Mouse (Mus musculus) CH12.LX (cell line): ENCODE measurements at regions not wholly inside any gene's neighbourhood (a gene's known extent, or its start where the extent isn't known, plus 50 kb on each side); places are given as distances from the start of the nearest gene placed in this dataset.
A peak's percentile ranks its signal among the peaks of the same experiment; 100 is the strongest.

Source experiments
- DNase-seq: peaks from one replicate; pipeline ENCODE4 v3.0.0-alpha.2; 2013; ENCODE audit errors: extremely low read depth
- H3K27ac ChIP-seq: 2 replicates; pipeline ENCODE4 v1.5.1; 2012; ENCODE audit warnings: low read depth, mild to moderate bottlenecking, control low read depth, moderate library complexity; ENCODE audit not compliant: insufficient read depth
- H3K27me3 ChIP-seq: replicated peaks from 2 replicates; pipeline ENCODE3; 2012; ENCODE audit warnings: inconsistent platforms
- H3K36me3 ChIP-seq, 2 experiments: replicated peaks in 1 of 2; 2 replicates each; pipeline versions ENCODE3 to v1.6.1; 2012; ENCODE audit warnings: inconsistent platforms in 1 of 2, low read length in 1 of 2, mild to moderate bottlenecking in 1 of 2, mixed read lengths in 1 of 2, moderate library complexity in 1 of 2; ENCODE audit not compliant: control insufficient read depth in 1 of 2, insufficient read depth in 1 of 2
- H3K4me1 ChIP-seq, 2 experiments: 2 replicates each; pipeline ENCODE4 v1.6.1; 2012; ENCODE audit warnings: inconsistent platforms in 1 of 2, moderate library complexity in 1 of 2; ENCODE audit not compliant: insufficient read depth in 2 of 2, control insufficient read depth in 1 of 2
- H3K4me2 ChIP-seq: 2 replicates; pipeline ENCODE4 v1.6.1; 2012; ENCODE audit warnings: low read depth, mild to moderate bottlenecking, control low read depth; ENCODE audit not compliant: poor library complexity, insufficient read depth, severe bottlenecking
- H3K4me3 ChIP-seq, 3 experiments: fragments of 150-350 bp in 1 of 3; sonication (generic) in 1 of 3; replicated peaks in 1 of 3; 2 replicates each; pipeline versions ENCODE3 to v1.5.1; 2011 to 2012; ENCODE audit warnings: low read depth in 2 of 3, low read length in 2 of 3, mild to moderate bottlenecking in 2 of 3, moderate library complexity in 2 of 3, control low read depth in 1 of 3, improper control_type of control experiment in 1 of 3, inconsistent platforms in 1 of 3, mixed read lengths in 1 of 3; ENCODE audit not compliant: poor library complexity in 1 of 3
- H3K79me2 ChIP-seq: replicated peaks from 2 replicates; pipeline ENCODE4 v1.6.1; 2012; ENCODE audit warnings: mild to moderate bottlenecking, moderate library complexity; ENCODE audit not compliant: control insufficient read depth, poor library complexity, insufficient read depth, severe bottlenecking; ENCODE audit errors: extremely low read depth
- H3K9ac ChIP-seq: 2 replicates; pipeline ENCODE4 v1.6.1; 2012; ENCODE audit warnings: low read depth, mild to moderate bottlenecking, control low read depth, moderate library complexity; ENCODE audit not compliant: insufficient read depth
- H3K9me3 ChIP-seq: replicated peaks from 2 replicates; pipeline ENCODE3; 2012; ENCODE audit warnings: low read length, inconsistent platforms, mixed read lengths
- BHLHE40 ChIP-seq: IDR thresholded peaks from 2 replicates; pipeline ENCODE4 v1.6.1; 2011; ENCODE audit warnings: mild to moderate bottlenecking, low read depth, low read length, improper control_type of control experiment
- EP300 ChIP-seq: IDR thresholded peaks from 2 replicates; pipeline ENCODE4 v1.6.1; 2011; ENCODE audit warnings: low read length, improper control_type of control experiment
- GABPA ChIP-seq: IDR thresholded peaks from 2 replicates; pipeline ENCODE4 v1.6.1; 2012; ENCODE audit warnings: low read depth, low read length, improper control_type of control experiment, inconsistent platforms; ENCODE audit not compliant: insufficient replicate concordance
- IRF4 ChIP-seq: IDR thresholded peaks from 2 replicates; pipeline ENCODE4 v1.6.1; 2014; ENCODE audit warnings: low read depth, mild to moderate bottlenecking, inconsistent platforms, low read length, improper control_type of control experiment
- JUN ChIP-seq: IDR thresholded peaks from 2 replicates; pipeline ENCODE4 v1.6.1; 2011; ENCODE audit warnings: low read depth, mild to moderate bottlenecking, low read length, improper control_type of control experiment, moderate library complexity; ENCODE audit not compliant: insufficient read depth
- MAFK ChIP-seq: IDR thresholded peaks from 2 replicates; pipeline ENCODE4 v1.6.1; 2011; ENCODE audit warnings: low read length, improper control_type of control experiment; ENCODE audit not compliant: insufficient replicate concordance
- MEF2A ChIP-seq: IDR thresholded peaks from 2 replicates; pipeline ENCODE4 v1.6.1; 2014; ENCODE audit warnings: low read depth, mild to moderate bottlenecking, inconsistent platforms, low read length, improper control_type of control experiment, borderline replicate concordance
- MXI1 ChIP-seq: IDR thresholded peaks from 2 replicates; pipeline ENCODE4 v1.6.1; 2011; ENCODE audit warnings: mild to moderate bottlenecking, low read depth, low read length, improper control_type of control experiment
- NELFE ChIP-seq: IDR thresholded peaks from 2 replicates; pipeline ENCODE4 v1.6.1; 2011; ENCODE audit warnings: low read depth, low read length, improper control_type of control experiment
- NRF1 ChIP-seq: IDR thresholded peaks from 2 replicates; pipeline ENCODE4 v1.6.1; 2014; ENCODE audit warnings: low read depth, mild to moderate bottlenecking, inconsistent platforms, low read length, improper control_type of control experiment, moderate library complexity
- POLR2A ChIP-seq: IDR thresholded peaks from 2 replicates; pipeline ENCODE4 v1.6.1; 2011; ENCODE audit warnings: low read depth, mild to moderate bottlenecking, improper control_type of control experiment, low read length
- RCOR1 ChIP-seq: conservative IDR thresholded peaks from 2 replicates; pipeline ENCODE4 v1.6.1; 2012; ENCODE audit warnings: low read depth, mild to moderate bottlenecking, inconsistent platforms, low read length, improper control_type of control experiment
- SIN3A ChIP-seq: IDR thresholded peaks from 2 replicates; pipeline ENCODE4 v1.6.1; 2012; ENCODE audit warnings: low read length, improper control_type of control experiment, inconsistent platforms
- SMC3 ChIP-seq: IDR thresholded peaks from 2 replicates; pipeline ENCODE4 v1.6.1; 2011; ENCODE audit warnings: low read depth, low read length, improper control_type of control experiment
- TCF12 ChIP-seq: IDR thresholded peaks from 2 replicates; pipeline ENCODE4 v1.6.1; 2014; ENCODE audit warnings: low read depth, mild to moderate bottlenecking, inconsistent platforms, low read length, improper control_type of control experiment
- ZMIZ1 ChIP-seq: IDR thresholded peaks from 2 replicates; pipeline ENCODE4 v1.6.1; 2012; ENCODE audit warnings: low read depth, mild to moderate bottlenecking, inconsistent platforms, low read length, improper control_type of control experiment
- ZNF384 ChIP-seq: IDR thresholded peaks from 2 replicates; pipeline ENCODE4 v1.6.1; 2012; ENCODE audit warnings: low read depth, low read length, improper control_type of control experiment, inconsistent platforms
- dilution Hi-C: fragments of 300-500 bp; cut with MboI; formaldehyde crosslinking; loops from 2 replicates; pipeline ENCODE4 v1.14.3; 2020; ENCODE audit warnings: low sequenced_read_pairs; ENCODE audit not compliant: extremely low pct_unique_long_range_greater_than_20kb, extremely low pct_ligation_motif_present
- in situ Hi-C: fragments of 300-500 bp; cut with MboI; formaldehyde crosslinking; loops from 3 replicates; pipeline ENCODE4 v1.14.3; 2019; ENCODE audit warnings: low sequenced_read_pairs, low pct_ligation_motif_present, low pct_unique_long_range_greater_than_20kb, mixed read lengths

DNA sequence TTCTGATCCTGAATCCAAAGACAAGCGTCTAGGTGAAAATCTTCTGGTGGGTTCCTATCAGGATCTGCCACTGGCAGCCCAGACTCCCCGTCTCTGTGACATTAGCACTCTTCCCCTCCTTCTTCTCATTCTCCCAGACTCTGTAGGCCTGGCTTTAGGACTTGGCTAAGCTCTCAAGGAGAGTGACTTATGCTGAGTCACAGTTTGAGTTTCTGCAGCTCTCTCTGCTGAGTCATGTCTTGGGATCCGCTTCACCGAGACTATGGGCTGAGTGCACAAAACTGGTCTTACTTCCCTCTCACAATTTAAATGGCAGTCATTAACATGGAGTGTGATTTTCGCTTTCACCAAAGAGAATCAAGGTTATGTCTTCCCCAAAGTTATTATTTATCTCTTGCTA, 85.2 kb upstream of the Oxgr1 start:
- H3K27me3 ChIP-seq, result no peaks in the 10 kb centered on the region
- H3K79me2 ChIP-seq, result no peaks in the 10 kb centered on the region
- TF ChIP-seq ZMIZ1 (no peak), MAFK (peak; percentile 92)
- dilution Hi-C loops (no loop called here), in situ Hi-C loops (no loop called here)
- peaks cover 0 to 7% of the 10 kb centered on the region in 2 experiments; a peak in 1 of 4 replicates for H3K4me1 ChIP-seq
- no peak overlapping the region for H3K27ac ChIP-seq
- H3K36me3 ChIP-seq, result no peaks in the 10 kb centered on the region
- DNase-seq, result peak; percentile 53
- H3K4me3 ChIP-seq, result no peak overlapping the region
- H3K9me3 ChIP-seq, result no peaks in the 10 kb centered on the region
- no peak overlapping the region for H3K4me2 ChIP-seq
- no peak overlapping the region for H3K9ac ChIP-seq

DNA sequence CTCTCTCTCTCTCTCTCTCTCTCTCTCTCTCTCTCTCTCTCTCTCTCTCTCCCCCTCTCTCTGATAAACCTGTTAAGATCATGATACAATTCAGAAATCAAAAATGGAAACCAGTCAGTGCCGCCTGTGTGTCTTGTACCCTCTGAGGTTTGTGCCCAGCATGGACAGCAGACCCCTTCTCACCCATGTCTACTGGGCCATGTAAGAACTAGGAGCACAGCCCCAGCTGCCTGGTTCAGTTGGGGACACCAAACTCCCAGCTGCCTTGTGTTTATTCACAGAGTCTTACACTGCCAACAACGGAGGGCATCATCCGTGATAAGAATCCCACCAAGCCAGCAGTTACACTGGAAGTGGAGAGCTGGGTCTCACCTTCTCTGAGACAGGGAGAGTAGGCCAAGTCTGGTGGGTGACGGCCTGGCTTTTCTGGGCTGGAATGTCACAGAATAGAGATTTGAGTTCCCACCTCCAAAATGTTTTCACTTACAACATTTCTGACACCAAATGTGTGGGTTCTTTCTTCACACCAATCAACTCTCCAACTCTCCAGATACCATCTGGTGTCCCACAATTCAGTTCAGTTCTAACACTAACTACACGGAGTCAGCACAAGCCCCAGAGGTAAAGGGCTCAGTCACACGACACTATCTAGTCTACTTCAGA, 92.2 kb upstream of the Oxgr1 start:
- Histone ChIP-seq H3K9me3 (no peaks in the 10 kb centered on the region), H3K36me3 (no peaks in the 10 kb centered on the region), H3K9ac (no peak overlapping the region), H3K79me2 (no peaks in the 10 kb centered on the region), H3K4me3 (no peak overlapping the region), H3K27ac (no peak overlapping the region), H3K4me2 (no peak overlapping the region), H3K4me1 (peaks cover 3 to 12% of the 10 kb centered on the region in 2 experiments; a peak in 3 of 4 replicates), H3K27me3 (peaks cover 2% of the 10 kb centered on the region)
- DNase-seq, result no peak
- TF ChIP-seq NELFE (no peak), SIN3A (no peak), RCOR1 (no peak), MEF2A (no peak)
- in situ Hi-C loops, result loop anchor here (10.0 kb wide), 1 partner anchor 270 kb away; no protein-coding TSS in a partner anchor
- dilution Hi-C loops, result no loop called here

DNA sequence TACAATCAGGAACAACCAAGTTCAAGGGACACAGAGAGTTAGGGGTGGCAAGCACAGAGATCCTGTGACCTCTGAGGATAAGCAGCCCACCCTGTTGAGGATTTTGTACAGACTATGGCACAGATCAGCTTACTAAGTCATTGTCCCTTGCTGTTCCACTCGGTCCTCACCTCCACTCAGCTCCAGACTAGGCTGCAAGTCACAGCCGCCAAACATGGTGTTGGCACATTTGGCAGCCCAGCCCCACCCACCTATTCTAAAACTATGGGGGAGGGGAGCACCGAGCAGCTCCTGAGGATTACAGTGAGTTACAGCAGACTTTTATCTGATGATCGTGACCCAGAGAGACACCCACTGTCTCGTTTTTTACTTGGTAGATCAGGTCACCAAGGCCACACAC, 93.0 kb upstream of the Oxgr1 start:
- DNase-seq, result no peak
- dilution Hi-C loops, result no loop called here
- no peak overlapping the region for H3K4me3 ChIP-seq
- no peak for TF ChIP-seq POLR2A
- no peak for TF ChIP-seq NELFE
- TF ChIP-seq ZNF384, result no peak
- TF ChIP-seq IRF4, result no peak
- no peak for TF ChIP-seq NRF1
- TF ChIP-seq EP300, result no peak
- no peak for TF ChIP-seq GABPA
- no peak for TF ChIP-seq TCF12
- no peak for TF ChIP-seq ZMIZ1
- no peak for TF ChIP-seq MXI1
- TF ChIP-seq BHLHE40, result no peak
- no peak for TF ChIP-seq SMC3
- no peak for TF ChIP-seq JUN
- H3K9ac ChIP-seq, result no peak overlapping the region
- H3K4me2 ChIP-seq, result no peak overlapping the region
- H3K27me3 ChIP-seq, result peaks cover 2% of the 10 kb centered on the region
- in situ Hi-C loops, result loop anchor here (10.0 kb wide), 1 partner anchor 270 kb away; no protein-coding TSS in a partner anchor
- no peaks in the 10 kb centered on the region for H3K9me3 ChIP-seq
- no peaks in the 10 kb centered on the region for H3K79me2 ChIP-seq
- no peaks in the 10 kb centered on the region for H3K36me3 ChIP-seq
- H3K4me1 ChIP-seq, result peaks cover 6 to 19% of the 10 kb centered on the region in 2 experiments
- H3K27ac ChIP-seq, result no peak overlapping the region
